Mouse (Mus musculus) ovary, adult 18-20 months (tissue): Measurements from ENCODE around the gene Hoxa2.

Experiments used
- DNase-seq: peaks from one replicate; pipeline ENCODE4 v3.0.0; 2022; ENCODE audit warnings: low spot score, mixed read lengths

The Hoxa2 gene

DNA sequence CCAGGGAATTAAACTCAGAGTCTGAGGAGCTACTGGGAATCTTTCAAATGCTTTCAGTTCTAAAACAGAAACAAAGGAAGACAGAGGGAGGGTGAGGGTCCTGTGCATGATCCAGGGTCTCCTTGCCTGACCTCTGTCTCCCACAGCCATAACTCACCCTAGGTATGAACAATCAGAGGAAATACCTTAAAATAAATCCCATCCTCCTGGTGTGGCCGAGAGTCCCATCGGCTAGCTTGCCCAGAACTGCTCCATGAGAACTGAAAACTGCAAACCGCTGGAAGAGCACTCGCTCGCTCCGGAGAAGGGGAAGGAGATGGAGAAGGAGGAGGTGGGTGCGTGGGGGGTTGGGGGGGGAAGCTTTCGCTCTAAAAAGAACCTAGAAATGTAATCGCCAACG is 15.1 kb upstream of the Hoxa2 start:
- DNase-seq, result no peak

DNA sequence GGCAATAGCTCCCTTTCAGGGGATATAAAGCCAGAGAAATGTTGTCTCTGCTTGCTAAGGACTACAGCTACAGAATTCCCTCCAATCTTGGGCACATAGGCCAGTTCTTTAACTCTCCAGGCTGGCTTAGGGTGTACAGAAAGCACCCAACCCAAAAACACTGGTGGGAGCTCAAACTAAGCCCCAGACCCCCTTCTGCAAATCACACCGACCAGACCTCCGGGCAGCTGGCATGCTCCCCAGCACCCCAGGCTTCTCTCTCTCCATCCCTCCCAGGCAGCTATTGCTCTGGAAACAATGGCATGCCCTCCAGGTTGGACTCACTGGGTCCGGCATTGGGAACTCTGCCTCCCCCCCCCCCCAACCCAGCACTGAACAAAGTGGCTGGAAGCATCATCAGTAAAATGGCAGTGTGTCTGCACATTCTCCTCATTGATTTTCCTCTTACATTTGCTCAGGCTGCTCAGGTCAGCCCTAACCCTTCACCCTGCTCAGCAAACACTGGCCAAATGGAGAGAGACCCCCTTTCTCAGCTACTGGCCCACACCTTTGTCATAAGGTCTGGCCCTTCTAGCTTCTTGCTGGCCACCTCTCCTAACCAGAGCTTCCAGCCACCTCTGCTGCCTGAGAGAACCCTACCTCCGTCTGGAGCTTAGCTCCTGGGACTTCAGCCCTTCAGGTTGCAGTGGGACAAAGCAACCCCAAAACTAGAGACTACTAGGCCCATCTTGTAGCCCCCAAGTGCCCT is 14.5 kb upstream of the Hoxa2 start:
- DNase-seq, result no peak

DNA sequence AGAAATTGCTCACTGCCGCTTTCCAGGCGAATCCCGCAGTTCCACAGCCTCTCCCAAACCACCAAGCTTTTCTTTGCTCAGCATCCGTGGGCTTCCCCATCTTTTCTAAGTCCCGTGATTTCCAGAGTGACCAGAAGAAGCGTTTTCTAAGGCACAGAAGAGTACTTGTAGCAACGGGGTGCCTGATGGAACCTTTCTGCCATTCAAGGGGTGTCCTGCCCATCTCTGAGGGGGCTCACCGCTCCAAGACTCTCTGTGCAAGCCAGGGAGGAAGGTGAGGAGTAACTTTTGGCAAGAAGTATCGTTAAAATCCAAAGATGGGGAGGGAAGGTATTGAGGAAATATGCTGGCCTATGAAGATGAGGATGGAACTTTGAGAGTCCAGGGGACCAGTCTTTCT is 13.2 kb upstream of the Hoxa2 start:
- DNase-seq, result no peak

DNA sequence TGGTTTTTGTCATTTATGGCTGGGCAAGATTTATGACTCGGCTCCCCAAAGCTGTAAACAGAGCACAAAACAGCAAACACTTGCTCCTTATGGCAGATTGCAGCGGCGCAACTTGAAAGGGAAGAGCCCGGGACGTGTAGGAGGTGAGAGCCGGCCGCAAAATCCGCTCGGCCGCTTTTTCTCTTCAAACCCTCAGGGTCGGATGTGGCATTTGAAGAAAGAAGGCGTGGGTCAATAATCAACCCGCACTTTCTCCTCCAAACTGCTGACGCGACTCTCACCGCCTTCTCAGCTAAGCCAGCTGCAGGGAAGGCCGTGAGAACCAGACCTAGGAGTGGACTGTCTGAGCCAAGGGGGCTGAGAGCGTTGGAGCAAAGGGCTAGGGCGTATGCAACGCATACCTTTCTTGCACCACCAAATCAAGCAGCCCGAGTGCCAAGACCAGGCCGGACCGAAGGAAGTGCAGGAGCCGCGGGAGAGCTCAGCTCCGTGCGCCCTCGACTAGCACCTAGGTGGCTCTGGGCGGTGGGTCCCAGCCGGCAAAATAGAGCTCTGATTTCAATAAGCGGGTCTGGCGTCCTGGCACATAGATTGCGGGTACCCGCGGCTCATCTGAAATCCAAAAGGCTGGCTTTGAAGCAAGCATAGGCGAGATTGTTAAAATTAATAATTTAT is 12.6 kb upstream of the Hoxa2 start, which contains the start of gene 5730596B20Rik:
TSS of gene 5730596B20Rik (plus strand) at position 438 of the 675 bp plus-strand sequence.
- DNase-seq, result no peak

DNA sequence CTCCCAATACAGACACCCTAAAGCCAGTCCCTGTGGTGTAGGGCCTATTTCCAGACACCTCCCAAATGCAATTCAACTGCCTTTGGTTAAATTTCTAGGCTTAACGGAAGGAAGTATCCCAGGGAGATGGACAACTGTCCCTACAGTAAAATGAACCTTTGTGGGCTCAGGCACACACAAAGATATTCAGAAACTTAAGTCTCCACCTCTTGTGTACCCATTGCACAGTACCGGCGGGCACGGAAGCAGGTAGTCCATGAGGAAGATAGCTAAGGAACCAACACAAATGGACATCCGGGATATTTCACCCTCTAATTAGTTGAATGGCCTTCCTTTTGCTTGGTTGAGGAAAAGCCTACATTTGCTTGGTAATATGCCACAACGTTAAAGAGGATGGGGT is 11.8 kb upstream of the Hoxa2 start:
- DNase-seq, result no peak

DNA sequence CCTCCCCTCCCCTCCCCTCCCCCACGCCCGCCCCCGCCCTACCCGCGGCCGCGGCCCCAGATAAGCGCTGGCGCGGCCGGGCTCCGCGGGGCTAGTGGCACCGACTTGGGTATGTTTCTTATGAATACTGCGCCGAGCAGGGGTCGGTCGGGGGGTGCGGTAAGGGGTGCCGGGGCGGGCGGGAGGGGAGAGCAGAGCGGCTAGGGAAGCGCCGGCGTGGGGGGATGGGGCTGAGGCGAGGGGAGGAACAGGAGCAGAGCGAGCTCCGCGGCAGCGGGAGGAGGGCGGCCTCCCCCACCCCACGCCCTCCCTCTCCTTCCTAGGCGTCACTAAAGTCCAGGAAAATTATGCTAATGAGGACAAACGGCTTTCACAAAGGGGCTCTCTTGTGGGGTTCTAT is 11.2 kb upstream of the Hoxa2 start:
- no peak for DNase-seq

DNA sequence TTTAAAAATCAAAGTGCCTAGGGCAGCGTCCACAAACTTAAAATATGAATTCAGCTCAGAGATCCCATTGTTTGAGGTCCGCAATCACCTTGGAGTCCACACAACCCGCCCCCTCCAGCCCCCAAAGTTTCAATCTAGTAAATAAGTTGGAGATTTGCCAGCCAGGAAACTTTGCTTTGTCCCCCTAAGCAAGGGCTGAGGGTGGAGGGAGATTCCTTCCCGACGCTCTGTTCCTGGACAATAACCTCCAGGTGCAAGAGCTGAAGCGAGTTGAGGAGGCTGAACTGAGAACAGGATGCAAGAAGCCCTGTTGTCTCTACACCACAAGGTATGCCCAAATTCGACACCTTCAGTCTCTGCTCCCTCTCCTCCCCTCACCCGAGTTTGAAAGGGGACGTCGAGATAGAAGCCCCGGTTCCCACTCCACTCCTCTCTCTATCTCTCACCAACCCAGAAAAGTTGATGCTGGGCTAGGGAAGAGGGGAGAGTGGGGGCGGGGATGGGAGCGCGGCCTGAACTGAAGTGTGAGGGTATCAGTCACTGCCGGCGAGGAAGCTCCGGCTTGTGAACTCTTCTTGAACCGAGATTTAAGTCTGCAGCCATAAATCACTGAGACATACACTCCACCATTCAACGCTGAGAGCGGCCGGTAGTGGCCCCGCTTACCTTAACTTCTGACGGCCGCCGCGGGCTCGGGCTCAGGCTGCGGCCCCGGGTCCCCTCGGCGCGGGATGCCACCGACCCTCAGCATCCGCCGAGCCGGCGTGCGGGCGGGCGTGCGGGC is 10.5 kb upstream of the Hoxa2 start:
- no peak for DNase-seq

DNA sequence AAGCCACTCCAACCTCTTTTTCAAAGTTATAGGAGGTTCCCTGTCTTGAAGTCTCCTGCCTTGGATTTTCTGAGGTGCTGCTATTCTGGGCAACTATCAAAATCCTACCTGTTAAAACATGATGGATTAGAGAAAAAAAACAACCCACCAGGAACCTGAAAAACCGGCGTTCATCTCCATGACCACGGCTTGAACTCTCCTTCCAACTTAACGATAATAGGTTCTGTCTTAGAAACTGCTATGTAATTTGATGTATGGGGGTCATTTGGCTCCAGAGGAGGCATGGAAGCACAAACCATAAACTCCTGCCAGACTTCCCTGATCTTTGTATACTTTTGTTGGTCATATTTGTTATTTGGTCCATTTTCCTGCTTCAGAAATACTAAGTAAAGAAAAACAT is 9.0 kb upstream of the Hoxa2 start:
- no peak for DNase-seq

DNA sequence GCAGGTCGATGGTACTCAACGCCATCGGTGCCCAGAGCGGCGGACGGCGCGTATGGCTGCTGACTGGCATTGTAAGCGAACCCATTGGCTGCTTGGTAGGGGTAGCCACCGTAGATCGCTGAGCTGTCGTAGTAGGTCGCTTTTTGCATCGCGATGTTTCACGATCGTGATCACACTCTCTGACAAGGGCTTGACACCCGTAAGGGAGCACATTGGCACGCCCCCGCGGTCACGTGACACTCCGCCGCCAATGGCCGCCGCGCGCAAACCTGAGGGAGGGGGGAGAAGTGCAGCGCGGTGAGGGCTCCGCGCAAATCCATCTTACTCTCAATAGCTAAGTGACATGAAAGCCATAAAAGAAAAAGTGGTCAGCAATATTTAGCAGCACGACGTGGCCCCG is 7.9 kb upstream of the Hoxa2 start:
- peak; percentile 56 for DNase-seq

DNA sequence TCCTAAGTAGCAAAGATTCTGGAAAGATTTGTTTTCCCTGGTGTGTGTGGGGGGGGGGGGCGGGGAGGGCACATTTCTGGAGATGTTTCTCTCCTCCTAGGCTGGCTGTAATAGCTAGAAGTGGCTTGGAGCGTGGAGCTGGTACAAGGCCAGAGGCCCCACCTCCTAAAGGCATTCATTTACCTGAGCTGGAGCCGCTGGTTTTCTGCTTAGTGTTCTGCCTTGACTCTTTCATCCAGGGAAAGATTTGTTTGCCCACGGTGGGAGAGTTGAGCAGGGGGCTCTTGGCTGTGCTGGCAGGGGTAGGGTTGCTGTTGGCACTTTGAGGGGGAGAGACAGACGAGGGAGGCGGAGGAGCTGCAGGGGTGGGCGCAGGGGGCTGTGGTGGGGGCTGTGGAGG is 7.3 kb upstream of the Hoxa2 start:
- no peak for DNase-seq

DNA sequence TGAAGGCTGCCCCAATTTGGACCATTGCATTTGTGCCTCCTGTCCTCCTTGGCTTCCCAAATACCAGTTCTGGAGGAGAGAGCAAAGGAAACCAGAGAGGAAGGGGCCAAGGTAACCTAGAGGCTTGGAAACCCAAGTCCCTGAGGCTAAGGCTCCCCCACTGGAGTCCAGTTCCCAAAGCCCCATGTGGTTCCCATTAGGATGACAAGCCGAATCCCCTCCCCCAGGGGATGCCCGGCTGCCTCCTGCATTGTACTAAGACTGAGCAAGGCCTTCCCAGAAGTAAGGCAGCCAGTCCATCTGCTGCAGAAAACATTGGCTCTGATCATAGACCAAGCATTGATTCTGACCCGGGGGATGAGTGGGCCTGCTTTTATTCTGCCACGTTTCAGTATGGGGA is 6.7 kb upstream of the Hoxa2 start:
- DNase-seq, result no peak

DNA sequence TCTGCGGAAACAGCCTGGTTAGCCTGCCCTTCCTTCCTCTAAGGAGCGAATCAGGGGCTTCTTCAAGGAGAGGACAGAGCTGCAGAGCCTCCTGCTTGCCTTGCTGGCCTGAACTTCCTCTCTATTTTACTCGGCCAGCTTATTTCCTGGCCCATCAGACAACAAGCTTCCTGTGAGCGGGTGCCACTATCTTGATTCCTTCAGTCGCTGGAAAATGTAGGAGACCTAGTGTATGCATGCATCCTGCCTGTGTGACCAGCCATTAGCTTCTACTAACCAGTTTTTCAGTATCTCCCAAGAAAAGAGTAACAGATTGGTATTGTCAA is 6.2 kb upstream of the Hoxa2 start:
- no peak for DNase-seq

DNA sequence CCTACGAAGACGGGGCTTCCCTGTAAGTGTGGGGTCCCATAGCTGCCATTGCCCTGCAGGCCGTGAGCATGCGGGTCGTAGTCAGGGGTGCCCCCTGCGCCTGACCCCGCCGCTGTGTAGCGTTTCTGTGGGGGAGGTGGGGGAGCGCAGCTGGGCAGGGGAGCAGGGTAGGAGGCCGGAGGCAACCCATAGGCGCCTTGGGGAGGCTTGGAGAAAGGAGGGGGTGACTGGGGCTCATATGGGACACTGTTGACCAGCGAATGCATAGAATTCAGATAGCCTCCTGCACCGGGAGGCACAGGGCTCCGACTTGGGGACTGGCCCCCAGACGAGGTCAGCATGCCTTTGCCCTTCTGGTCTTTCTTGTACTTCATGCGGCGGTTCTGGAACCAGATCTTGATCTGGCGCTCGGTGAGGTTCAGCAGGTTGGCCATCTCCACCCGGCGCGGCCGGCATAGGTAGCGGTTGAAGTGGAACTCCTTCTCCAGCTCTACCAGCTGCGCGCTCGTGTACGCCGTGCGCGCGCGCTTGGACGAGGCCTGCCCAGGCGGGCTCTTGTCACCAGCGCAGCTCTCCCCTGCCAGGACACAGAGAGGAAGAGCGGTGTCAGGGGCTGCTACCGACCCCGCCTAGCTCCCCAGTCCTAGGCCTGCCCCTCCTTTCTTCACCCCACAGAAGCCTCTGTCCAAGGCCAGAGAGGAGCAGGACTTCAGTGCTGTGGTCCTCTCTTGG is 5.7 kb upstream of the Hoxa2 start:
- no peak for DNase-seq

DNA sequence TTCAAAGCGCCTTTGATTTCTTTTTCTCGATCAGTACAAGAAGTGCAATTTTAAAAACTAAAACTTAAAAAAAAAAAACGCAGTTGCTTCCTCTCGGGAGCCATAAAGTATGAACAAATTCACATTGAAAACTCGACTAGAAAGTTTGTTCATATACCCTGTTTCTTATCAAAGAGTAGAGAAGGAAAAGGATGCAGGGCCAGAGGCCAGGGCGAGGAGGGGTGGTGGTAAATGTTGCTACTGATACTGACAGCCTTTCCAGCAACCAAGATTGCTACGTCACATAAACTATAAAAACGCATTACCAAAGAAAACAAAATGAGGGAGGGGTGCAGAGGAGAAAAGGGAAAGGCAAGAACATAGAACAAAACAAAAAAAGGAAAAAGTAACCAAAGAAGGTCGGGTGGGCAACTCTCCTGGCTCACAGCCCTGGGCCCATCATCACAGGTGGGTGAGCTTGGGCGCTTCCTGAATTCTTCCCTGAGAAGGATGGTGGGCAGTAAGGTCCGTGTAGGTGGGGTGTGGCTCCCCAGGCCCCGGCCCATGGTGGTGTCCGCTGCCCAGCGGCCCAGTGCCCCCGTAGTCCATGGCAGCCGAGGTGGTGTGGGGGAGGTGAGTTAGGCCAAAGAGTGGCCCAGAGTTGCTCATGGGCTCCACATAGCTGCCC is 5.0 kb upstream of the Hoxa2 start:
- no peak for DNase-seq

DNA sequence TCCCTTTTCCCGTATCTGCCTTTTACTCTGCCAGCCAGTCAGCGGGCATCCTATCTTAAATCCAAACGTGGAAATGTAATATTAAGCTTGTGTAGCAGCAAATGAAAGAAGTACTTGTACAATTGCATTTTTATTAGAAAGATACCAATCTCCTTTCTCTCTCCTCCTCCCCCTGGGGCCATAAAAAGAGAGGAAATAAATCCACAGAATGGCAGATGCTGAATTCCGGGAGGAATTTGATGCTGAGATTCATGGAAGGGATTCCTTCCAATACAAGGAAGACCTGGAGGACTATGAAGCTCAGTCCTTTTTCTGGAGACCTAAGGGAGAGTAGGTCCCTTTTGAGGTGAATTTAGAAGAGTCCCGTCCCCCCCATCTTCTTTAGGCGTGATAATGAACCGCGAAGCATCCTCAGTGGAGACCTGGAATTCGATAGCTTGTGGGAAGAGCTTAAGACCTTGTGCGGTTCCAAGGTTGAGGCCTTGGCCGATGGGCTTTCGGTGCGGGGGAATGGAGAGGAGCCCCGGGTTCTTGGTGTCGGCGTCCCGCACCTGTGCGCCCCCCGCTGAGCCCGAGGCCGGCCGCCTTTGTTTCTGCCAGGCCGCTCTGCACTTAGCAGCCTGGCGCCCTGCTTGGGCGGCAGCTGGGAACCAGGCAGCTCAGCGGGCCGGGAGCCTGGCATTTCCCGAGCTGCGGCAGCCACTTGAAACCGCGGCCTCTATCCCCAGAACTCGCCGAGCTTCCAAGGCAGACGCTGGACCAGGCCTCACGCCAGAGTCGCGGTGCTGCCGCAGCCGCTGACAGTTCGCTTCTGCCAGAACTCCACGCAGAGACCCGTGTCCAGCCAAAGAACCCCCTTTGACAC is 3.8 kb upstream of the Hoxa2 start:
- no peak for DNase-seq

DNA sequence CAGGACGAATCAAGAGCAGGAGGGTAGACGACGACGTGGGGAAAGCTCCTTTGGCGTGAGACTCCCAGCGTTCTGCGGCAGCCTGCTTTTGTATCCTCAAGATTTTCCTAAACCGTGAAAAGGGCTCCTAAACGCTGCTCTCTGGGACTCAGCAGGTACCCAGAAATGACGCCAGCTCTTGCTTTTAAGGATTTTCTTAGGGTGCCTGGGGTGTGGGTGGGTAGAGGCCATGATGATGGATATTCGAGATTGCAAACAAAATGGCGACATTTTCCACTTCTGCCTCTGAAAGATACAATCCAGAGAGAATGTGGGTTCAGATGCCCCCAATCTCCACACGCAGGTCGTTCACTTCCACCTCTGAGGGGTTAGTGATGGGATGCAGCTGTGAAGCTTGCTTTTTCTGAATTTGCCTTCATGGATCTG is 3.1 kb upstream of the Hoxa2 start:
- DNase-seq, result no peak

DNA sequence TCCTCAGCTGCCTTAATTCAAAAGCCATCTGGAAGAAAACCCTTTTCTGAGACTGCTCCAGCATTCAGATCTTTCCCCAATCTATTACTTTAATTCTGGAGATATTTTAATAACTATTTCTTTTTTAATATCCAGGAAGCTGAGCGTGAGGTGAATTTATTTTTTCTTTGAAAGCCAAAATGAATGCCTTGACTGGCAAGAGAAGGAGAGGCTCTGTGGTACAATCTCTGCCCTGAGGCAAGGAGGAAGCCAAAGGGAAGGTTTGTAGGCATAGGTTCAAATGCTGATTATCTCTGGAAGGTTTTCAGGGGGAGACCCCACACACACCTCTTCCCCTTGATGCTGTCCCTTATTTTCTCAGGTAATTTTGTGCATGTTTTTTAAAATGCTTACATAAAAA is 2.5 kb upstream of the Hoxa2 start:
- DNase-seq, result no peak

DNA sequence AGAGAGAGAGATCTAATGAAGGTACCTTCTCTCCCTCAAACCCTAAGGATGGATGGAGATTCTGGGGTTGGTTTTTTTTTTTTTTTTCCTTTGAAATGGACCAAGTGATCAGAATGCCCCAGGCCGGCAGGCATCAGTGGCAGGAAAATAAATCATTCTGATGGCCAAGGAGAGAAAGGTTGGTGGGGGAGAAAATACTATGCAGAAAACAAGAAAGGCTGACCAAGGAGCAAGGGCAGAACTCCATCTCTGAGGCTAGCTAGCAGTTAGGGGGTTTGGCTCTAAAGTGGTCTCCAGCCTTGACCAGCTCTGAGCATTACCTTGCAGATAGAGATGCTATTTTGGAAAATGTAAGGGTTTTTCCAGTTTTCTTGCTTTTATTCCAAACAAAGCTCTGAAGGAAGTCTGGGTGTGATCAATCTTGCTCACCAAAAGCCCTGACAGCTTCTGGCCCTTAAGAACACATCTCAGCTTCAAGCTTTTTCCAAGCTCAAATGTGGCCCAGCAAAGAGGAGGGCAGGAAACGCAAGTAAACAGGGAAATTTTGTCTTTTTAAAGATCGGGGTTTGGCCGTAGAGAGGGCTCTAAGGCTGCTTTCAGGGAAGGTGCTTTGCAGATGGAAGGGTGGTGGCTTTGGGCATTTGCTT is 1.9 kb upstream of the Hoxa2 start:
- no peak for DNase-seq

DNA sequence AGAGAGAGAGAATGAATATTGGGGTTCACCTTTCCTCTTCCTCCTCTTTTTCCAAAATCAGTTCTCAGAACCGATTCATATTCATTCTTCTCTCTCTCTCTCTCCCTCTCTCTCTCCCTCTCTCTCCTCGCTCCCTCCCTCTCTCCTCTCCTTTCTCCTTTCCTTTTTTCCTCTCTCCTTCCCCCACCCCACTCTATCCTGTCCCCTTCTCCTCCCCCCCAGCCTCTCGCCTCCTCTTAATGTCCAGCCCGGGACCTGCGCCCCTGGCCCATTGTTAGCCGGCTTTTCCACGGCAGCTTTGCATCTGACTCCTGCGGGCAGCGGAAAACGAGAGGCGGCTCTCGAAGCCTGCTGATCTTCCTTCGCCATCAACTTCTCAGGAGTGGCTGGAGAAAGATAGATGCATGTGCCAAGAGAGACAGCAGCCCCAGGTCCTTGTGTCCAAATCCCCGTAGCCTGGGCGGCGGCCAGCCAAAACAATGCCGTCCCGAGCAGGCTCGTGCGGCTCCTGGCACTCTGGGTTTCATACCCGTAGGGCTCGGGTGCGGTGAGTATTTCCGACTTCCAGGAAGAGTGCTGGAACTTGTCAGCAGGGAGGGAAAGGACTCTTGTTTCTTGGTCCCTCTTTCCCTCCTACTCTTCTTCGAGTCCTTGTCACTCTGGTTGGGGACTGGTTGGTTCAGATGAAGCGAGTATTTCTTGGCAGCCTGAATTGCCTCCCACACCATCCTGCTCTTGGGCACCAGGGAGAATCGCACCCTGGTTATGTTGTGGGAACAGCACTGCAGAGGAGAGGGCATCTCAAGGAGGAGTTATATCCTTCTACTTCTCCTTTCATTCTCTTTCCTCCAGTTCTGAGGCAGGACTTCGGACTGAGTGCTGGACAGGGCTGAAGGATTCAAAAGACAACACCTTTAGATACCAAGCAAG is 1.1 kb upstream of the Hoxa2 start:
- DNase-seq, result no peak
